Mouse (Mus musculus): ENCODE measurements around the gene Macf1.
"Not testable (repeated sequence)": the region's sequence is repeated elsewhere in the genome, so short reads cannot be mapped to it uniquely, and the experiment has no call there.

DNA sequence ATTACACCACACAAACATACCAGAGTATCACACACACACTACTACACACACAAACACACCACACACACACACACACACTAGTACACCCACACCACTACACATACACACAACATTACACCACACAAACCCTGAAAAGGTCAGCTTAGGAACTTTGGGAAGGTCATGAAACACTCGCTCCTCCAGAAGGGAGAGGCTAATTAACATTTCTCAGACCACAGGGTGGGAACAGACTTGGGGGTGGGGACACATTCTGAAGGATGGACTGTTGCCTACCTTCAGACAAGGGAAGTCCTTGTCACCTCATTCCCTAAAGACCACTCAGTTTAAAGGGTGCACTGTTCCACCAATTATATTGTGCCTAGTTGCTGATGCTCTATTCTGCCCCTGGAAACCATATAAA lies 352.2 kb downstream of the Macf1 start:
- not testable (repeated sequence) for TF ChIP-seq CTCF (IDR thresholded peaks at IDR 0.05; ENCODE audit: low read depth, low read length); POLR2A (IDR thresholded peaks at IDR 0.05; ENCODE audit: insufficient read depth, low read length); EP300 (IDR thresholded peaks at IDR 0.05; ENCODE audit: insufficient read depth, low read depth, low read length)

All from ES-Bruce4 (cell line).